Mouse (Mus musculus): Measurements from ENCODE around the gene Khdrbs1. TPM values are rescaled to one million over a fixed set of nuclear protein-coding genes. Genes with fewer than 3 reads are reported as not detected.

The Khdrbs1 gene
- polyA plus RNA-seq (2014; fragmentation: Illumina TruSeq; extraction: RNeasy Lipid Tissue Mini Kit (QIAGEN cat#74804); ENCODE audit: low read depth, low replicate concordance): 149 TPM

DNA sequence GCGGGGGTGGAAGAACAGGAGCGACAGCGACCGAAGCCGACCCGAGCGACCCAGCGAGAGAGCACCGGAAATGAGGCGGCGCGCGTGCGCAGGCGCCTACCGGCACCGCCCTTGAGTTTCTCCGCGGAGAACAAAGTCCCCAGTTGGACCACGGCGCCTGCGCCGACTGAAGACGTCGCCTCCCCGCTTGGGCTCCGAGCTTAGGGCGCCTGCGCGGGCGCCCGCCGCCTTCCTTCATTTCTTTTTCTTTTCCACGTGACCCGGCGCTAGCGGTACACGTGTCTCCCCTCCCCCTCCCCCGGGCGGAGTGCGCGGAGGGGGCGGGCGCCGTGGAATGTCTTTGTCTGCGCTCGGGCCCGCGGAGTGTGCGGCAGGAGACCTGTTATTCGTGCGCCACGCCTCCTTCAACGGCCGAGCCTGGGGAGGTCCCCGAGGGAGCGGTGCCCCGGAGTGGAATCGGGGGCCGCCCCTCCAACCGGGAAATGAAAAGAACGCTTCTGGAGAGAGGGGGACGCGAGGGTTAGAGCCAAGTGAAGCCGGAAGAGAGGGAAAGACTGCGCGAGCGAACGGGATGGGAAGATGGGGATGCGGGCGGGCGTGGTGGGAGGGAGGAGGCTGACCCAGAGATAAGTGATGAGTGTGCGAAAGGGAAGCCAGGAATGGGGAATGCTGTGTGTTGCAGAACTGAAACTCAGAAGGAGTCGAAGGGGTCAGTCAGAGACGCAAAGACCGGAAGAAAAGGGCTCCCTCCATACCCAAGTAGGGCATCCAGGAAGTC lies at the start of gene Khdrbs1:
Gene Khdrbs1 (minus strand): TSS at position 72 of the 778 bp plus-strand sequence.

DNA sequence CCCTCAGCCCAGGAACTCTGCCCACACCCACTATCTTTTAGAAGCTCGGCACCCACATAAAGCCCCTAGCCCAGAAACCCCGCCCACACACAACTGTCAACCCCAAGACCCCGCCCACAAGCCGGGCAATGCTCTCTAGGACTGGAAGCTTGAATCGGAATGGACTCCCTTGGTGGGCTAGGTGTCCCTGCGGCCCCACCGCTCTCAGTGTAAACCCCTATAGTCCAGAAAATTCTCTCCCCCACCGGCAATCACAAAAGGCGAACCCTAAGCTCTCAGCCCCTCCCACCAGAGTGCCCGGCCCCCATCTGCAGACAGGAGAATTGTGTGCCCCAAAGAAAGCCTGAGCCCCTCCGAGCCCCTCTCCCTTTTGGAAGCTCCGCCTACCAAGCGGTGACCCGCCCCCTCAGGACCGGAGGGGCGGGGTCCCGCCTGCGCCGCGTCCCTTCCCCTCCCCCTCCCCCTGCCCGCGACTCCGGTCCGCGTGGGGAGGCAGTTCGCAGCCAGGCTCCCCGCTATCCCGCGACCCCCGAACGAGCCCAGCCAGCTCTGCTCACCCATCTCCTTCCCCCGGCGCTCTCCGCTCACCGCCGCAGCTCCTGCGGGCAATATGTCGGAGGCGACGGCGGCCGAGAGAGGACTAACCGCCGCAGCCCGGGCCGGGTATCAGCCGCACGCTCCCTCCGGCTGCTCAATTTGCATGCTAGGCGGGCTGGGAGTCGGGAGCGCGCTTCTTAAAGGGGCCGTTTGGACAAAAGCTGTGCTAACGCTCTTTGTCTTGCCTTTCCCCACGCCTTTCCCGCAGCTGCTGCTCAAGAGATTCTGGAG lies 45.7 kb downstream of the Khdrbs1 start, which contains the start of gene Tmem39b:
Gene Tmem39b (minus strand): TSS at position 681 of the 828 bp plus-strand sequence.

DNA sequence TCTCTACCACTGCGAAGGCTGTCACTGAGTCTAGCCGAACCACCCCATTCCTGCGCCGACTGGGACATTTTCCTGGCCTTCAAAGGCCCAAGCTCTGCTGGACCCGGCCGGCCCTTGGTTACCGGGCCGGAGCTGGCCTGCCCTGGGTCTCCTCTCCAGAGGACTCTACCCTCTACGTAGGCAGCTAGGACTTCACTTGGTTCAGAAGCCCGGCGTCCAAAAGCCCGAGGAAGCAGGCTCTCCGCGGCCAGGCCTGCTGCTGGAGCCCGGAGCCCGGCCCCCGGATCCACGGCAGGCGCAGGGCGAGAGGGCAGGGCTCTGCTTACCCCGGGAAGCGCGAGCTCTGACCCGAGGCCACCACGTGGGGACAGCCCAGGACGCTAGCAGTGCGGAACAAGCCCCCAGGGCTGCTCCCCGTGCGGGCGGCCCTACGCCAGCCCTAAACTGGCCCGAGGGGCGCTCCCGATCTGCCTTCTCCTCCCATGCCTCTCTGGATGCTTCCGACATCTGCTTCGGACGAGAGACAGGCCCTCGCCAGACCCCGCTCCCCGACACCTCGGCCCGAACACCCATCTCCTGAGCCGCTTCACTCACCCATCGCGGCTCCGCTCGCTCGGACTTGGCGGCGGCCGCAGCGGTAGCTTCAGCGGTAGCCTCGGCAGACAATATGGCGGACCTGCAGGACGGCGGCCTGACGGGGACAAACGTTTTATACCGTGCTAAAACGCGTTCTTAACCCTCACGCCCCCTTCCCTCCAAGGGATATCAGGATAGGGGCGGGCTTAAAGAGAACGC lies 69.8 kb downstream of the Khdrbs1 start, which contains the start of gene Kpna6:
Gene Kpna6 (minus strand): TSS at position 685 of the 795 bp plus-strand sequence.

Other genes with a start within 250 kb of the Khdrbs1 start
- gene Marcksl1, start 228.7 kb downstream of the Khdrbs1 start, polyA plus RNA-seq (2014; fragmentation: Illumina TruSeq; extraction: RNeasy Lipid Tissue Mini Kit (QIAGEN cat#74804); ENCODE audit: low read depth, low replicate concordance): 15.8 TPM
- 77.8 TPM for gene Hdac1, start 199.6 kb downstream of the Khdrbs1 start, polyA plus RNA-seq (2014; fragmentation: Illumina TruSeq; extraction: RNeasy Lipid Tissue Mini Kit (QIAGEN cat#74804); ENCODE audit: low read depth, low replicate concordance)
- gene Lck, start 168.7 kb downstream of the Khdrbs1 start, polyA plus RNA-seq (2014; fragmentation: Illumina TruSeq; extraction: RNeasy Lipid Tissue Mini Kit (QIAGEN cat#74804); ENCODE audit: low read depth, low replicate concordance): 0.28 TPM
- not detected for gene Fam167b, start 163.8 kb downstream of the Khdrbs1 start, polyA plus RNA-seq (2014; fragmentation: Illumina TruSeq; extraction: RNeasy Lipid Tissue Mini Kit (QIAGEN cat#74804); ENCODE audit: low read depth, low replicate concordance)
- gene Eif3i, start 141.7 kb downstream of the Khdrbs1 start, polyA plus RNA-seq (2014; fragmentation: Illumina TruSeq; extraction: RNeasy Lipid Tissue Mini Kit (QIAGEN cat#74804); ENCODE audit: low read depth, low replicate concordance): 24.2 TPM
- gene Tmem234, start 141.6 kb downstream of the Khdrbs1 start, polyA plus RNA-seq (2014; fragmentation: Illumina TruSeq; extraction: RNeasy Lipid Tissue Mini Kit (QIAGEN cat#74804); ENCODE audit: low read depth, low replicate concordance): 65.5 TPM
- not detected for gene Dcdc2b, start 128.0 kb downstream of the Khdrbs1 start, polyA plus RNA-seq (2014; fragmentation: Illumina TruSeq; extraction: RNeasy Lipid Tissue Mini Kit (QIAGEN cat#74804); ENCODE audit: low read depth, low replicate concordance)
- 10.8 TPM for gene Iqcc, start 123.2 kb downstream of the Khdrbs1 start, polyA plus RNA-seq (2014; fragmentation: Illumina TruSeq; extraction: RNeasy Lipid Tissue Mini Kit (QIAGEN cat#74804); ENCODE audit: low read depth, low replicate concordance)
- gene Ccdc28b, start 118.4 kb downstream of the Khdrbs1 start, polyA plus RNA-seq (2014; fragmentation: Illumina TruSeq; extraction: RNeasy Lipid Tissue Mini Kit (QIAGEN cat#74804); ENCODE audit: low read depth, low replicate concordance): 4.7 TPM
- gene Txlna, start 101.2 kb downstream of the Khdrbs1 start, polyA plus RNA-seq (2014; fragmentation: Illumina TruSeq; extraction: RNeasy Lipid Tissue Mini Kit (QIAGEN cat#74804); ENCODE audit: low read depth, low replicate concordance): 14.2 TPM
- gene Kpna6, start 69.5 kb downstream of the Khdrbs1 start, polyA plus RNA-seq (2014; fragmentation: Illumina TruSeq; extraction: RNeasy Lipid Tissue Mini Kit (QIAGEN cat#74804); ENCODE audit: low read depth, low replicate concordance): 35.6 TPM
- 1.3 TPM for gene Tmem39b, start 45.5 kb downstream of the Khdrbs1 start, polyA plus RNA-seq (2014; fragmentation: Illumina TruSeq; extraction: RNeasy Lipid Tissue Mini Kit (QIAGEN cat#74804); ENCODE audit: low read depth, low replicate concordance)
- 2,130 TPM for gene Ptp4a2, start 68.9 kb upstream of the Khdrbs1 start, polyA plus RNA-seq (2014; fragmentation: Illumina TruSeq; extraction: RNeasy Lipid Tissue Mini Kit (QIAGEN cat#74804); ENCODE audit: low read depth, low replicate concordance)
- gene Spocd1, start 186.9 kb upstream of the Khdrbs1 start, polyA plus RNA-seq (2014; fragmentation: Illumina TruSeq; extraction: RNeasy Lipid Tissue Mini Kit (QIAGEN cat#74804); ENCODE audit: low read depth, low replicate concordance): not detected
- gene Adgrb2, start 242.6 kb upstream of the Khdrbs1 start, polyA plus RNA-seq (2014; fragmentation: Illumina TruSeq; extraction: RNeasy Lipid Tissue Mini Kit (QIAGEN cat#74804); ENCODE audit: low read depth, low replicate concordance): not detected

All from sigmoid colon, adult 10 weeks (tissue).